Mouse (Mus musculus) kidney, adult 2 months (tissue): ENCODE results near the gene Pkp1.

Experiments
- CTCF ChIP-seq: fragments of 200-500 bp; conservative IDR thresholded peaks from 2 replicates; pipeline ENCODE4 v1.5.1; 2011; ENCODE audit warnings: low read depth, mild to moderate bottlenecking, control low read depth, low read length, moderate library complexity, mixed read lengths; ENCODE audit not compliant: insufficient read depth, insufficient read length
- POLR2A ChIP-seq: fragments of 200-500 bp; IDR thresholded peaks from one replicate; pipeline ENCODE4 v1.6.1; 2011; ENCODE audit warnings: low read depth, low read length, control low read depth

DNA sequence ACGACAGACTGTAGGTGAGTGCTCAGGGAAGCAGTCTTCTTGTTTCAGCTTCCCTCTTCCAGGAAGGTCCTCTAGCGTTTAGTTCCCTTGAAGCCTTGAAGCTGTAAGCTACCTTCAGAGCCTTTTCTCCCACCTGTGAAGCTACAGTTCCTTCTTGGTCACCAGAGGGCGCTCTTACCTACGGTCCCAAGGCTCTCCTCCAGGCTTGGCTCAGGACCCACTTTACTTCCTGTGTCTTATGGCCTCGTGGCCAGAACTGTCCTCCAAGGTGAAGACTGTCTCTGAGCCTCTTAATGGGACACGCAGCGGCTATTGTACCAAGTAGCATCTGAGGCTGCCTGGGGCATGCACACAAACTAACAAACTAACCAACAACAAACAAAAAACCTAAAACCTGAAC lies 26.7 kb upstream of the Pkp1 start:
- TF ChIP-seq POLR2A: no peak
- TF ChIP-seq CTCF: peak; percentile 79
